Mouse (Mus musculus) lung, postnatal 0 days (tissue): ENCODE measurements at regions not wholly inside any gene's neighbourhood (a gene's known extent, or its start where the extent isn't known, plus 50 kb on each side); places are given as distances from the start of the nearest gene placed in this dataset.

Experiments used
- ATAC-seq: fragments of 200-750 bp; cut with Nextera tagmentation; 2 replicates; pipeline ENCODE4 v1.8.0; 2017; ENCODE audit warnings: moderate library complexity
- DNase-seq: peaks from one replicate; pipeline ENCODE4 v3.0.0-alpha.2; 2016; ENCODE audit warnings: low spot score
- H3K27ac ChIP-seq: fragments of 300-500 bp; sonication (generic); 2 replicates; pipeline ENCODE4 v1.5.1; 2014; ENCODE audit warnings: antibody characterized with exemption, mild to moderate bottlenecking, low read length, mixed read lengths
- H3K27me3 ChIP-seq: fragments of 300-500 bp; sonication (generic); replicated peaks from 2 replicates; pipeline ENCODE4 v1.6.1; 2014; ENCODE audit warnings: low read length, mixed read lengths; ENCODE audit not compliant: insufficient read depth
- H3K36me3 ChIP-seq: fragments of 300-500 bp; sonication (generic); 2 replicates; pipeline ENCODE4 v1.6.1; 2014; ENCODE audit warnings: low read length, mixed read lengths; ENCODE audit not compliant: insufficient read depth
- H3K4me1 ChIP-seq: fragments of 300-500 bp; sonication (generic); 2 replicates; pipeline ENCODE4 v1.6.1; 2014; ENCODE audit warnings: antibody characterized with exemption, low read depth, low read length, mixed read lengths; ENCODE audit not compliant: insufficient read depth
- H3K4me2 ChIP-seq: fragments of 300-500 bp; sonication (generic); replicated peaks from 2 replicates; pipeline ENCODE4 v1.6.1; 2014; ENCODE audit warnings: low read depth, mild to moderate bottlenecking, low read length, moderate library complexity, mixed read lengths
- H3K4me3 ChIP-seq: fragments of 300-500 bp; sonication (generic); 2 replicates; pipeline ENCODE4 v1.5.1; 2014; ENCODE audit warnings: low read depth, low read length
- H3K9ac ChIP-seq: fragments of 300-500 bp; sonication (generic); replicated peaks from 2 replicates; pipeline ENCODE4 v1.6.1; 2014; ENCODE audit warnings: low read depth, mild to moderate bottlenecking
- H3K9me3 ChIP-seq: fragments of 300-500 bp; sonication (generic); 2 replicates; pipeline ENCODE4 v1.6.1; 2016; ENCODE audit warnings: low read length, mixed read lengths
- CTCF ChIP-seq: IDR thresholded peaks from 2 replicates; pipeline ENCODE4 v1.5.1; 2016; ENCODE audit warnings: antibody characterized with exemption, mild to moderate bottlenecking
- EP300 ChIP-seq: IDR thresholded peaks from 2 replicates; pipeline ENCODE4 v1.6.1; 2016; ENCODE audit warnings: antibody characterized with exemption, mild to moderate bottlenecking, control low read depth
- WGBS: fragments of 180-500 bp; shearing (Covaris S2); extraction: QIAGEN DNeasy Blood & Tissue Kit; methylation state at CpG from one replicate; pipeline ENCODE4 v1.1.7; 2014; 5-methylcytosine and 5-hydroxymethylcytosine counted together

- no peaks in the 10 kb centered on the region for H3K9me3 ChIP-seq
- no peak overlapping the region for H3K27ac ChIP-seq
- no peak for DNase-seq
- TF ChIP-seq CTCF, result no peak
- no peak for TF ChIP-seq EP300
- 55% methylated on average over 9 of the region's 9 CpGs for WGBS
- no peak overlapping the region for H3K4me3 ChIP-seq
- H3K27me3 ChIP-seq, result no peaks in the 10 kb centered on the region
- no peak for ATAC-seq
- H3K4me1 ChIP-seq, result 0 out of 2 replicates have a peak, but pooled peaks cover 3% of the 10 kb centered on the region
- H3K9ac ChIP-seq, result no peak overlapping the region
- H3K4me2 ChIP-seq, result no peak overlapping the region
- H3K36me3 ChIP-seq, result no peaks in the 10 kb centered on the region
These were observed 258.3 kb downstream of the Cd83 start for GRCm38 (mm10) chr13:44042730-44043493.

DNA sequence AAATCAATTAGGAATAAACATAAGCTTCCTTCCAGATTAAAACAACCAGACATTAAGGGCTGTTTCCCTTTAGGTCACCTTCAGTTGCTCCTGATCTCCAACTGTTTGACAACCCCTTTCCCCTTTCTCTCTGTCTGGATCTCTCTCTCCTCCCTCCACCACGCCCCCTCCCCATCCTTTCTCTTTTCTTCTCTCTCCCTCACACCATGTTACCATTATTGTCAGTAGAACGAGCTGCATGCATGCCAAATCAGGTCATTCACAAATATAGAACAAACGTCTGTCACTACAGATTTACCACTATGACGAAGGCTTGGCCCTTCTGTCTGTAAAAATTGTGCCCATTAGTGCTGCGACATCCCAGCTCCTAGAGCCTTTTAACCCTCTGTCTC is 258.9 kb downstream of the Cd83 start:
- TF ChIP-seq CTCF (no peak), EP300 (no peak)
- no peak overlapping the region for H3K27ac ChIP-seq

GRCm38 (mm10) chr13:44044546-44045216 is 260.1 kb downstream of the Cd83 start:
- Histone ChIP-seq H3K27me3 (no peaks in the 10 kb centered on the region), H3K36me3 (no peaks in the 10 kb centered on the region), H3K9me3 (no peaks in the 10 kb centered on the region), H3K27ac (no peak overlapping the region), H3K4me1 (0 out of 2 replicates have a peak, but pooled peaks cover 3% of the 10 kb centered on the region), H3K4me2 (no peak overlapping the region), H3K4me3 (no peak overlapping the region), H3K9ac (no peak overlapping the region)
- no peak for TF ChIP-seq EP300
- no peak for TF ChIP-seq CTCF
- DNase-seq (no peak), ATAC-seq (no peak)
- 72% methylated on average over 23 of the region's 23 CpGs for WGBS

More for the DNA sequence above, 258.9 kb downstream of the Cd83 start:
- DNase-seq (no peak), ATAC-seq (no peak)
- Histone ChIP-seq H3K9me3 (no peaks in the 10 kb centered on the region), H3K4me3 (no peak overlapping the region), H3K36me3 (no peaks in the 10 kb centered on the region), H3K4me2 (no peak overlapping the region), H3K9ac (no peak overlapping the region), H3K4me1 (0 out of 2 replicates have a peak, but pooled peaks cover 3% of the 10 kb centered on the region), H3K27me3 (no peaks in the 10 kb centered on the region)
- WGBS, result 31% methylated on average over 5 of the region's 5 CpGs

GRCm38 (mm10) chr13:44046436-44046835 is 261.9 kb downstream of the Cd83 start:
- Histone ChIP-seq H3K4me2 (no peak overlapping the region), H3K27ac (no peak overlapping the region), H3K27me3 (no peaks in the 10 kb centered on the region), H3K9ac (no peak overlapping the region), H3K4me3 (no peak overlapping the region), H3K4me1 (0 out of 2 replicates have a peak, but pooled peaks cover 3% of the 10 kb centered on the region), H3K36me3 (no peaks in the 10 kb centered on the region), H3K9me3 (no peaks in the 10 kb centered on the region)
- DNase-seq, result peak; percentile 68
- WGBS, result 25% methylated on average over 2 of the region's 2 CpGs
- peak; percentile 92 for ATAC-seq
- TF ChIP-seq CTCF (no peak), EP300 (peak; percentile 91)

DNA sequence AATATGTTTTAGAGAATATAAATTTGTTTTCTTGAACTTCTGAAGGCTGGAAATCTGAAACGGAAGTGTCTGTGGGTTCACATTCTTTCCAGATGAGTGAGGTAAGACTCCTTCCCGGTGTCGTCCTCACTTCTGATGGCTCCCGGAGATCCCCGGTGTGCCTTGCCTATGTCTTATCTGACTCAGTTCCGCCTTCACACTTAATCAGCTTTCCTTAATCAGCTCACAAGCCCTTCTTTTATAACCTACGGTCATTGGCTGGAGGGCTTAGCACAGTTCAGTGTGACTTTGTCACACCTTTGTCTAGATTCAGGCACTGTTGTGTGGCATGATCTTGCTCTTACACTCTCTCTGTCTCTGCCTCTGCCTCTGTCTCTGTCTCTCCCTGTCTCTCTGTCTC is 269.6 kb downstream of the Cd83 start:
- Histone ChIP-seq H3K27me3 (no peaks in the 10 kb centered on the region), H3K9ac (no peak overlapping the region), H3K27ac (no peak overlapping the region), H3K4me2 (no peak overlapping the region), H3K36me3 (no peaks in the 10 kb centered on the region), H3K9me3 (no peaks in the 10 kb centered on the region), H3K4me3 (no peak overlapping the region), H3K4me1 (peaks cover 3% of the 10 kb centered on the region; the same call in 1 of the 2 replicates)
- ATAC-seq (no peak), DNase-seq (no peak)
- no peak for TF ChIP-seq EP300
- TF ChIP-seq CTCF, result no peak
- 53% methylated on average over 7 of the region's 7 CpGs for WGBS
